Mouse (Mus musculus) lung, adult 18-20 months (tissue): Measurements from ENCODE around the gene Crebl2.

Experiments
- DNase-seq, 2 experiments: peaks; one replicate each; pipeline ENCODE4 v3.0.0; 2022; ENCODE audit warnings: mixed read lengths in 2 of 2

Gene Crebl2

GRCm38 (mm10) chr6:134876795-134877194, 46.8 kb downstream of the Crebl2 start:
- DNase-seq = peak in 1 of 2 experiments; percentile 16

DNA sequence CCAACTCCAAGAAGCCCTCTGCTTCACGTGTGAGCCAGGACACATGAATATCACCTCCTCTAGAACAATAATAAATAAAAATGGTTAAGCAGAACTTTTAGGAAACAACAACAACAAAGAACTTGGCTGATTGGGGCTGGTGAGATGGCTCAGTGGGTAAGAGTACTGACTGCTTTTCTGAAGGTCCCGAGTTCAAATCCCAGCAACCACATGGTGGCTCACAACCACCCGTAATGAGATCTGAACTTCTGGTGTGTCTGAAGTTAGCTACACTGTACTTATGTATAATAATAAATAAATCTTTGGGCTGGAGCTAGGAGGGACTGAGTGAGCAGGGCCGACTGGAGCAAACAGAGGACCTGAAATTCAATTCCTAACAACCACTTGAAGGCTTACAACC, 47.3 kb downstream of the Crebl2 start:
- no peak for DNase-seq

GRCm38 (mm10) chr6:134877892-134878291, 47.9 kb downstream of the Crebl2 start:
- DNase-seq = no peak

GRCm38 (mm10) chr6:134879556-134879955, 49.6 kb downstream of the Crebl2 start:
- no peak for DNase-seq

DNA sequence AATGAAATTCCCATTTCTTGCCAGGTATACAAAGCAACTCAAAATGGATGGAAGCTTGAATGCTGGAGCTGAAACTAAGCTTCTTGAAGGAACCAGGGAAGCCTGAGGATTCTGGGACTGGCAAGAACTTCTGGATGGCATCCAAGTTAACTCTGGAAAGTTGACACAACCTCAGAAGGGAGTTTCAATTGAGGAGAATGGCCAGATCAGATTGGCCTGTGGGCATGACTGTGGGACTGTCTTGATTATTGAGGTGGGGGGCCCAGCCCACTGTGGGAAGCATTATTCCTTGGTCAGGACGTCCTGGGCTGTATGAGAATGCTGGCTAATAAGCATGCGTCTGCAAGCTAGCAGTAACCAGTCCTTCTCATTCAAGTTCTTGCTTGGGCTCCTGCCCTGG, 50.1 kb downstream of the Crebl2 start:
- no peak for DNase-seq

DNA sequence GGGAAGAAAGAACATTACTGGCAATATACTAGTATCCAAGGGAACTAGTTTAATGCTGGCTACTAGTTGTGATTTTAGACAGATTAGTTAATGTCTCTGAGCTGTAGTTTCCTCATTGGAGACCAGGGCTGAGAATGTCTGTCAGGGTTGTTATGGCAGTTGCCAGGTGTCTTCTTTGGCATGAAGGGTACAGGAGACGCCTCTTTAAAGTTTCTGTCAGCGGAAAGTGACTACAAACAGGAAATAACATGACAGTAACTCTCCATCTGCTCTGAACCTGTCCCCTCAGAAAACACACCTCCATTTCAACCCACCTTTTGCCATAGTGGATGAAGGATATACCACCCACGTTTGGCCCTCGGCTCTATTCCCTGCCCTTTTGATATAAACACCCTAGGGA, 53.7 kb downstream of the Crebl2 start:
- no peak for DNase-seq

DNA sequence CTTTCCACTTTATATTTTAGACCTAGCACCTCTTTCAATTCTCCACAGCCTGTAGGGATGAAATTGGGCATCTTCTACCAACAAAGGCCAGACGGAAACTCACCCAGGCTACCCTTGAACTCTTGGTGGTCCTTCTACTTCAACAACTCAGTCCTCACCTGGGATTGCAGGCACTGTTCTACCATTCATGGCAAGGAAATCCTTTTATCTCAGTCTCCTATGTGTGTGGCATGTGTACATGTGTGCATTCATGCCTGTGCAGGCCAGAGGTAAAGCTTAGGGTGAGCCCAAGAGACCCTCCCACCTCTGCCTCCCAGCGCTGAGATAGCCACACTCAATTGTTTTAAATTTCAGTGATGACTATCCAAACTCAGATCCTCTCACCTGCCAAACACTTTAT, 55.6 kb downstream of the Crebl2 start:
- no peak for DNase-seq

- no peak for DNase-seq
Observed at GRCm38 (mm10) chr6:134886475-134886874, 56.5 kb downstream of the Crebl2 start.

- no peak for DNase-seq
Observed at GRCm38 (mm10) chr6:134887008-134887407, 57.1 kb downstream of the Crebl2 start.

DNA sequence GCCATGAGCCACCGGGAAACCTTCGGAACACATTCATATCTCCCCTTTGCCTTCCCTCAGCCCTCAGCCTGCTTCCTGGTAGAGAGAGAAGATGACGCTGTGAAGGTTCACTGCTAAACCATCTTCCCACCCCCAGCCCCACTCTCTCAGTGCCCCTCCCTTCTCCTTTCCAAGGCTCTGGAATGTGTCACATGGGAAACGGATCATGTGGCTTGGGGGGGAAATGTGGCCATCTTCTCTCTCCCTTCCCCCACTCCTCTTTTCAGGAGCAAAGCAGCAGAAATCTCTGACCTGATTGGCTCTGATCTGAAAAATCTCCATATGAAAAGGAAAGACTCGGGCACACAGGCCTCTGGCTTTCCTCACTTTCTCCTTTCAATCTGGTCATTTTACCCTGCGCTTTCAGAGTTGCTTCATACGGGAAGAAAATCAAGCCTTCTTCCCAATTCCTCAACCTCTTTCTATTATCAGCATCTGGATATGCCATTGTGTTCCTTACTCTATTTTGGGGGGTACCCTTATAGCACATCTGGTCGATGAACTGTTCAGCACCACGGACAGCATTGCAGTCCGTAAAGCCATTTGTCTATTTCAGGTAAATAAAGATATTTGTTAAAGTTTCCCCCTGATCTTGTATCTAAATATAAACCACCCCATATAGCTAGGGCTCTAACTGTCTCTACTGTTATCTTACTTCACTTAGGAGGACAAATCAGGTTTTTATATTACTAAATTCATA, 57.9 kb downstream of the Crebl2 start:
- no peak for DNase-seq

GRCm38 (mm10) chr6:134888563-134889017, 58.6 kb downstream of the Crebl2 start:
- DNase-seq = no peak

GRCm38 (mm10) chr6:134889763-134890162, 59.8 kb downstream of the Crebl2 start:
- no peak for DNase-seq

DNA sequence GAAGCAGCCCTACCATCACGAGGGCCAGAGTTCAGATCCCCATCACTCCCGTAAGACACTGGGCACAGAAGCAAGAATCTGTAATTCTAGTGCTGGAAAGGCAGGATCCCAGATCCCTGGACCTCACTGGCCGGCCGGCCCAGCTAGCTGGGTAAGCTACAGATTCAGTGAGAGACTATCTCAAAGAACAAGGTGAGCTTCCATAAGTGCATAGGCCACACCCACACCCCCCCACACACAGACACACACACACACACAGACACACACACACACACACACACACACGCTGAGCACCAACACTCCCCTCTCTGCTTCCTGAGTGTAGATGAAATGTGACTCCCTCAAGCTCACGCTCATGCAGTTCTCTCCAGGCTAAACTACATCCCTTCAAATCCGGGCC, 60.5 kb downstream of the Crebl2 start:
- DNase-seq = no peak

DNA sequence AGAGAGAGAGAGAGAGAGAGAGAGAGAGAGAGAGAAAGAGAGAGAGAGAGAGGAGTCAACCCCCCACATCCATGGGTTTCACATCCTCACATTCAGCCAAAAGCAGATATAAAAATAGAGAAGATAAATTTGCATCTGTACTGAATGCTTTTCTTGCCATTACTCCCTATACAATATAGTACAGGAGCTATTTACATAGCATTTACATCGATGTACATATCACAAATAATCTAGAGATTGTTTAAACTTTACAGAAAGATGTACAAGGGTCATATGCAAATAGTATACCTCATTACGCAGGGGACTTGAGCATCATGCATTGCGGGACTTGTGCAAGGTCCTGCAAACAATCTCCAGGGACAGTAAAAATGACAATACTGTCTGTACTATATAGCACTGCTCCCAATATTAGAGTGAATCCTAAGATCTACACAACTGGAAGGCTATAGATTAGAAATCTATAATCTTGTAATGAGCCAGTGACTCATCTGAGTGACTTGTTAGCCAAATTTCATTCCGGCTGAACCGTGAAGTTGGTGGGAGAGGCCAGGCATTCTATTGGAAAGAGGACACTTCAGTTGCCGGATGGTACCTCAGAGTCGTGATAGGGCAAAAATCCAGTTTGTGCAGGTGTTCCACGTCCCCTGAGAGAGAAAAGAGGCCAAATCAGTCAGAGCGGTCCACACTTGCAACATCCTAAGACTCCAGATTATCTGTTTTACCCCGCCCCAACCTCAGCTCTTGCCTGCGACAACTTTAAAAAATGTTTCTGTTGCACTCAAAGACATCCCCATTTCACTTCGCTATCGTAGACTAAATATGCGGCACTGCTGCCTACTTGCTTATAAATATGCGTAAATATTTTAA, 66.8 kb downstream of the Crebl2 start:
- DNase-seq = no peak

DNA sequence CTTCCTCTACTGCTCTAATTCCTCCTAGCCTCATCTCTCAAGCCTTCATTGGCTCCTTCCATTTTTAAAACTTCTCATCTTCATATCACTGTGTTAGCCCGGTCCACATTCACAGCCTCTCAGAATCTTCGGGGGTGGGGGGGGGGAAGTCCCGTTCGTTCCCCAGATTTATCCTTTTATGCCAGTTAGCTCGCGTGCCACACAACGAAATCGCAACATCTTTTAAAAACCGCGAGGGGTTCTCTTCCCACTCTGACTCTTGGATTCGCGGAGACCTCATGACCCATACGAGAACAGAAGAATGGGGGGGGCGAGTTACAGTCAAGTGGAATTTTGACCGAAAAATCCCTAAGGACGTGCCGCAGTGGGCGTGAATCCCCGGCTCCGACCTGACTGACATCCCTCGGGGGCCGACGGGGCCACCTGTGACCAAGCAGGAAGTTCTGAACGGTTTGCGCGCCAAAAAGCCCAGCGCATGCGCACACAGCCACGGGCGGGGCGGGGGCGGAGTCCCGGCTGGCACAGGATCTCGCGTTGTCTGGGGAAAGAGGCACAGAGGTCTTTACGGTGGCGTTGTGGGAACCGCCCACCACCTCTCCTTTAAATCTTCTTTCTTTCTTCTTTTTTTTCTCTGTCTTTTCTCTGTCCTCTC, 67.6 kb downstream of the Crebl2 start:
- peak; percentile 96 for DNase-seq

- peak; percentile 93 to 95 for DNase-seq
Observed at GRCm38 (mm10) chr6:134898095-134898965, 68.4 kb downstream of the Crebl2 start, which contains the start of gene Gpr19. Gene Gpr19, minus strand, starts transcription at chr6:134898578.

- DNase-seq = no peak
Observed at GRCm38 (mm10) chr6:134903368-134903767, 73.4 kb downstream of the Crebl2 start.

- DNase-seq = no peak
Observed at GRCm38 (mm10) chr6:134903891-134904884, 74.2 kb downstream of the Crebl2 start.

GRCm38 (mm10) chr6:134905811-134906210, 75.9 kb downstream of the Crebl2 start:
- no peak for DNase-seq
